Mouse (Mus musculus) limb, embryonic 10.5 days (tissue): ENCODE measurements around the gene Olfr346. TPM values are rescaled to one million over a fixed set of nuclear protein-coding genes. Genes with fewer than 3 reads are reported as not detected.

ENCODE experiments used
- DNase-seq: peaks from one replicate; pipeline ENCODE4 v3.0.0-alpha.2; 2017; ENCODE audit warnings: low spot score
- H3K27ac ChIP-seq: fragments of 300-500 bp; sonication (generic); 2 replicates; pipeline ENCODE4 v1.5.1; 2016; ENCODE audit warnings: mild to moderate bottlenecking
- H3K27me3 ChIP-seq: fragments of 300-500 bp; sonication (generic); 2 replicates; pipeline ENCODE4 v1.6.1; 2016; ENCODE audit warnings: low read depth, mild to moderate bottlenecking; ENCODE audit not compliant: poor library complexity, severe bottlenecking
- H3K36me3 ChIP-seq: fragments of 300-500 bp; sonication (generic); 2 replicates; pipeline ENCODE4 v1.6.1; 2016; ENCODE audit warnings: mild to moderate bottlenecking, moderate library complexity
- H3K4me1 ChIP-seq: fragments of 300-500 bp; sonication (generic); 2 replicates; pipeline ENCODE4 v1.6.1; 2016
- H3K4me3 ChIP-seq: fragments of 300-500 bp; sonication (generic); 2 replicates; pipeline ENCODE4 v1.5.1; 2016; ENCODE audit warnings: mild to moderate bottlenecking, moderate library complexity
- H3K9me3 ChIP-seq: fragments of 300-500 bp; sonication (generic); replicated peaks from 2 replicates; pipeline ENCODE4 v1.6.1; 2016; ENCODE audit warnings: mild to moderate bottlenecking
- WGBS: fragments of 180-500 bp; shearing (Covaris S2); methylation state at CpG from one replicate; pipeline ENCODE4 v1.1.7; 2016; 5-methylcytosine and 5-hydroxymethylcytosine counted together
- polyA plus RNA-seq: library from polyadenylated mRNA; unstranded; fragments of >200 nt; fragmentation: Nextera tagmentation; extraction: Ambion mirVana; gene quantifications from 2 replicates; pipeline ENCODE4 v1.2.1, GENCODE M21; 2016

Gene Olfr346
- not detected in 2 replicates for polyA plus RNA-seq

GRCm38 (mm10) chr2:36685488-36685887, at the start of gene Olfr346:
Gene Olfr346 (plus strand): TSS chr2:36685788.
- Histone ChIP-seq H3K27ac (no peak within 1 kb of the TSS), H3K36me3 (no peaks in the 10 kb centered on the region), H3K27me3 (no peaks in the 10 kb centered on the region), H3K9me3 (0 out of 2 replicates have a peak, but pooled peaks cover 1% of the 10 kb centered on the region), H3K4me3 (no peak within 1 kb of the TSS), H3K4me1 (no peaks in the 10 kb centered on the region)
- WGBS: 97% methylated on average over 1 of the region's 1 CpGs
- no peak for DNase-seq

- H3K4me3 ChIP-seq: no peak within 1 kb of the TSS
- no peak within 1 kb of the TSS for H3K27ac ChIP-seq
- DNase-seq: no peak
- 79% methylated on average over 1 of the region's 1 CpGs for WGBS
- no peaks in the 10 kb centered on the region for H3K4me1 ChIP-seq
- H3K27me3 ChIP-seq: no peaks in the 10 kb centered on the region
- H3K36me3 ChIP-seq: no peaks in the 10 kb centered on the region
- H3K9me3 ChIP-seq: no peaks in the 10 kb centered on the region; the same call in 1 of the 2 replicates
These were observed 45.8 kb upstream of the Olfr346 start, which contains the start of gene Olfr345 for GRCm38 (mm10) chr2:36639741-36640140. Gene Olfr345 (plus strand): TSS chr2:36640041.

GRCm38 (mm10) chr2:36731602-36732001, 46.0 kb downstream of the Olfr346 start, which contains the start of gene Olfr347:
Gene Olfr347 (plus strand): TSS chr2:36731902.
- no peaks in the 10 kb centered on the region for H3K4me1 ChIP-seq
- H3K9me3 ChIP-seq: no peaks in the 10 kb centered on the region
- H3K4me3 ChIP-seq: no peak within 1 kb of the TSS
- no peak within 1 kb of the TSS for H3K27ac ChIP-seq
- no peak for DNase-seq
- H3K36me3 ChIP-seq: no peaks in the 10 kb centered on the region
- no peaks in the 10 kb centered on the region for H3K27me3 ChIP-seq

GRCm38 (mm10) chr2:36736226-36736625, 50.6 kb downstream of the Olfr346 start:
- H3K9me3 ChIP-seq: no peaks in the 10 kb centered on the region
- H3K27ac ChIP-seq: no peak overlapping the region
- H3K4me3 ChIP-seq: no peak overlapping the region
- DNase-seq: no peak
- no peaks in the 10 kb centered on the region for H3K4me1 ChIP-seq
- H3K36me3 ChIP-seq: no peaks in the 10 kb centered on the region
- no peaks in the 10 kb centered on the region for H3K27me3 ChIP-seq
- WGBS: 60% methylated on average over 3 of the region's 3 CpGs

Other genes starting within 250 kb of the Olfr346 start
- not detected in 2 replicates for gene Olfr340, start 233.2 kb upstream of the Olfr346 start, polyA plus RNA-seq
- not detected in 2 replicates for gene Olfr341, start 203.3 kb upstream of the Olfr346 start, polyA plus RNA-seq
- gene Olfr342, start 160.8 kb upstream of the Olfr346 start, polyA plus RNA-seq: not detected in 2 replicates
- gene Olfr344, start 119.1 kb upstream of the Olfr346 start, polyA plus RNA-seq: not detected in 2 replicates
- not detected in 2 replicates for gene Olfr345, start 45.7 kb upstream of the Olfr346 start, polyA plus RNA-seq
- not detected in 2 replicates for gene Olfr347, start 46.1 kb downstream of the Olfr346 start, polyA plus RNA-seq
- not detected in 2 replicates for gene Olfr348, start 98.5 kb downstream of the Olfr346 start, polyA plus RNA-seq
- not detected in 2 replicates for gene Olfr50, start 104.8 kb downstream of the Olfr346 start, polyA plus RNA-seq
- not detected in 2 replicates for gene Olfr3, start 131.2 kb downstream of the Olfr346 start, polyA plus RNA-seq
- gene Olfr350, start 160.5 kb downstream of the Olfr346 start, polyA plus RNA-seq: not detected in 2 replicates
- not detected in 2 replicates for gene Olfr351, start 176.9 kb downstream of the Olfr346 start, polyA plus RNA-seq
- gene Olfr352, start 182.7 kb downstream of the Olfr346 start, polyA plus RNA-seq: not detected in 2 replicates
- not detected in 2 replicates for gene Olfr353, start 207.1 kb downstream of the Olfr346 start, polyA plus RNA-seq
- gene Olfr354, start 219.9 kb downstream of the Olfr346 start, polyA plus RNA-seq: not detected in 2 replicates
- not detected in 2 replicates for gene Olfr355, start 243.1 kb downstream of the Olfr346 start, polyA plus RNA-seq